ENCODE assay signal across 11 mouse cellular contexts in genomic region chr2:104466908-104467616, GRCm38 (mm10). TPM values are rescaled to one million over a fixed set of nuclear protein-coding genes. Genes with fewer than 3 reads are reported as not detected.
DNase-seq lines count a peak whose midpoint lies in the region; TF ChIP-seq lines count a peak whose summit lies in the region.
"Had no signal": no experiment of that assay in that cellular context is flagged by ENCODE, and none has a peak within 500 bp of the region (broad histone marks: within the 10 kb centered on the region; RNA-seq: fewer than 3 reads in every experiment).

No protein-coding gene starts in this region.

- TF ChIP-seq EP300 in heart, adult 2 months (IDR thresholded peaks at IDR 0.05; ENCODE audit: insufficient read depth, low read depth, low read length), result peak; percentile 98

- 42% methylated on average over 9 of the region's 9 CpGs for WGBS in heart, adult 2 months
- WGBS in limb, embryonic 10.5 days, result 58% methylated on average over 9 of the region's 9 CpGs

- peak; percentile 65 to 84 for DNase-seq in heart, adult 18-20 months
- no peak for DNase-seq in heart, postnatal 36 days
- peak; percentile 36 for DNase-seq in embryo, embryonic 11 days
- peak in 1 of 2 experiments; percentile 66 for DNase-seq in heart, adult 2 months
- DNase-seq in limb, embryonic 10.5 days (ENCODE audit: low spot score), result peak; percentile 58
- DNase-seq in T-cell, adult 2 months (ENCODE audit: low spot score), result no peak
- DNase-seq in left cerebral cortex, adult 8-10 months (ENCODE audit: low spot score in 2 of 2), result no peak
- DNase-seq: kidney, adult 9 months; lung, postnatal 36 days had no signal

- H3K4me3 ChIP-seq in heart, adult 2 months, result no peak overlapping the region
- H3K4me3 ChIP-seq in limb, embryonic 10.5 days, result no peak overlapping the region
- H3K4me3 ChIP-seq: myocyte had no signal

- peak overlapping the region; percentile 87 for H3K27ac ChIP-seq in heart, adult 2 months
- H3K27ac ChIP-seq in limb, embryonic 10.5 days, result no peak overlapping the region

- H3K9me3 ChIP-seq in limb, embryonic 10.5 days (replicated peaks), result no peaks in the 10 kb centered on the region

- no peaks in the 10 kb centered on the region for H3K27me3 ChIP-seq in heart, adult 2 months (ENCODE audit: control insufficient read depth, insufficient read depth, low read length)
- H3K27me3 ChIP-seq in limb, embryonic 10.5 days (ENCODE audit: low read depth, poor library complexity, severe bottlenecking), result no peaks in the 10 kb centered on the region

- H3K79me2 ChIP-seq in heart, adult 2 months (replicated peaks; ENCODE audit: control insufficient read depth, insufficient read depth, low read length), result peaks cover 14% of the 10 kb centered on the region

- H3K36me3 ChIP-seq in heart, adult 2 months (ENCODE audit: control insufficient read depth, insufficient read depth, low read length), result peaks cover 43% of the 10 kb centered on the region
- H3K36me3 ChIP-seq in limb, embryonic 10.5 days, result peaks cover 12% of the 10 kb centered on the region

- peaks cover 29% of the 10 kb centered on the region for H3K4me1 ChIP-seq in heart, adult 2 months (ENCODE audit: control insufficient read depth, insufficient read depth, low read length)
- H3K4me1 ChIP-seq in limb, embryonic 10.5 days, result peaks cover 20% of the 10 kb centered on the region

- TF ChIP-seq POLR2A in heart, adult 2 months (IDR thresholded peaks at IDR 0.05; ENCODE audit: insufficient read depth, low read depth, low read length), result peak; percentile 50; the same call in 1 of the 2 replicates

- intact Hi-C loops in heart, postnatal 36 days (cut with DNase I), result no loop called here
- intact Hi-C loops in heart, adult 2 months (cut with DNase I), result no loop called here

- no peak for TF ChIP-seq CTCF in heart, adult 2 months (IDR thresholded peaks at IDR 0.05)

- peak overlapping the region; percentile 87 for H3K9ac ChIP-seq in heart, adult 2 months (ENCODE audit: low read depth, low read length)

RNA-seq across cellular contexts. Expression of gene Hipk3, which starts 27.2 kb away (rescaled TPM):
- total RNA-seq in heart, adult 18-20 months (2021), result 100 to 1,000 TPM; 209 to 220 TPM
- total RNA-seq in heart, postnatal 36 days (2021), result 100 to 1,000 TPM; 209 to 219 TPM
- total RNA-seq in heart, adult 2 months (2021), result 100 to 1,000 TPM; 206 to 229 TPM
- 66.9 and 147 TPM in 2 replicates for polyA plus RNA-seq in heart, adult 2 months (2012; rRNA removed)
- 9.8 and 10.7 TPM in 2 replicates for polyA plus RNA-seq in limb, embryonic 10.5 days (2016; fragmentation: Nextera tagmentation; extraction: Ambion mirVana)
- 100 to 1,000 TPM in 2 of 4 experiments, 10 to 100 TPM in 2; 91.0 to 102 (median 98.9) TPM for total RNA-seq in left cerebral cortex, adult 8-10 months (2022)

RNA-seq across cellular contexts. Expression of gene D430041D05Rik, which starts 56.2 kb away (rescaled TPM):
- total RNA-seq in heart, adult 18-20 months (2021), result under 1 TPM; 0.07 to 0.08 TPM
- under 1 TPM in 1 of 2 experiments, not detected in 1; 0.03 TPM for total RNA-seq in heart, postnatal 36 days (2021)
- total RNA-seq in heart, adult 2 months (2021), result under 1 TPM; 0.05 to 0.08 TPM
- polyA plus RNA-seq in heart, adult 2 months (2012; rRNA removed), result 0.02 and 0.09 TPM in 2 replicates
- polyA plus RNA-seq in limb, embryonic 10.5 days (2016; fragmentation: Nextera tagmentation; extraction: Ambion mirVana), result 0.49 and 0.81 TPM in 2 replicates
- 100 to 1,000 TPM in 1 of 4 experiments, 10 to 100 TPM in 3; 86.2 to 100 (median 90.7) TPM for total RNA-seq in left cerebral cortex, adult 8-10 months (2022)
- total RNA-seq: granulocyte monocyte progenitor cell, adult 5-6 weeks had no signal

Comparison
In these comparisons a context has a peak if more than half of its experiments do, and no peak if none do; other contexts are left out.
1. DNase-seq: peak in heart, adult 18-20 months (2 of 2), embryo, embryonic 11 days (single experiment) and limb, embryonic 10.5 days (single experiment); none in heart, postnatal 36 days (0 of 2), T-cell, adult 2 months (single experiment) and left cerebral cortex, adult 8-10 months (0 of 2).
2. RNA of gene D430041D05Rik, which starts 56.2 kb away (total RNA-seq): 86.2 to 100 TPM in left cerebral cortex, adult 8-10 months; 0.05 to 0.08 TPM in heart, adult 2 months, 0.07 to 0.08 TPM in heart, adult 18-20 months and 0.03 TPM in heart, postnatal 36 days; every median in the first group is over 10 times any median in the second.